Mouse (Mus musculus): ENCODE measurements around the gene Rasal3. TPM values are rescaled to one million over a fixed set of nuclear protein-coding genes. Genes with fewer than 3 reads are reported as not detected.

Gene Rasal3
- polyA plus RNA-seq, 1 experiment from 2014 or later, result 0.94 TPM

GRCm38 (mm10) chr17:32348406-32348805 lies 55.0 kb downstream of the Rasal3 start:
- Histone ChIP-seq H3K9ac (ENCODE audit: low read depth, low read length) (0 out of 2 replicates have a peak overlapping the region, but pooled peaks have one; percentile 35), H3K9me3 (replicated peaks; ENCODE audit: control insufficient read depth, low read length) (no peaks in the 10 kb centered on the region), H3K4me1 (ENCODE audit: control insufficient read depth, insufficient read depth, low read length) (peaks cover 9% of the 10 kb centered on the region), H3K4me3 (ENCODE audit: low read depth, low read length) (no peak overlapping the region), H3K27me3 (ENCODE audit: control insufficient read depth, insufficient read depth, low read length) (no peaks in the 10 kb centered on the region), H3K36me3 (ENCODE audit: control insufficient read depth, insufficient read depth, low read length) (no peaks in the 10 kb centered on the region; the same call in 1 of the 2 replicates), H3K27ac (ENCODE audit: low read depth, low read length) (no peak overlapping the region), H3K4me2 (peak overlapping the region; percentile 89)
- no peak for ATAC-seq (replicated peaks; ENCODE audit: insufficient number of reproducible peaks, low FRiP score, low TSS enrichment)
- 84% methylated on average over 2 of the region's 2 CpGs for WGBS (ENCODE audit: insufficient replicate concordance)

- Histone ChIP-seq H3K4me3 (ENCODE audit: low read depth, low read length) (no peak overlapping the region), H3K27me3 (ENCODE audit: control insufficient read depth, insufficient read depth, low read length) (no peaks in the 10 kb centered on the region), H3K4me1 (ENCODE audit: control insufficient read depth, insufficient read depth, low read length) (no peaks in the 10 kb centered on the region), H3K9me3 (replicated peaks; ENCODE audit: control insufficient read depth, low read length) (no peaks in the 10 kb centered on the region), H3K9ac (ENCODE audit: low read depth, low read length) (no peak overlapping the region), H3K36me3 (ENCODE audit: control insufficient read depth, insufficient read depth, low read length) (peaks cover 7% of the 10 kb centered on the region; the same call in 1 of the 2 replicates), H3K27ac (ENCODE audit: low read depth, low read length) (no peak overlapping the region), H3K4me2 (no peak overlapping the region)
- no peak for ATAC-seq (replicated peaks; ENCODE audit: insufficient number of reproducible peaks, low FRiP score, low TSS enrichment)
- 85% methylated on average over 1 of the region's 1 CpGs for WGBS (ENCODE audit: insufficient replicate concordance)
Observed at GRCm38 (mm10) chr17:32341102-32341501, 62.3 kb downstream of the Rasal3 start.

Small RNA genes within 50 kb of the gene (microRNA-seq; reads per million reads assigned to microRNA genes)
- not detected for gene Gm22201 (ENCODE audit: borderline number of aligned reads)

Other genes with a start within 250 kb of the Rasal3 start
- gene Notch3, start 236.7 kb downstream of the Rasal3 start, polyA plus RNA-seq (2014; fragmentation: Nextera tagmentation; extraction: Ambion mirVana), result 6.8 and 6.9 TPM in 2 replicates
- not detected in 2 replicates for gene Ephx3, start 214.0 kb downstream of the Rasal3 start, polyA plus RNA-seq (2014; fragmentation: Nextera tagmentation; extraction: Ambion mirVana)
- 67.1 and 76.2 TPM in 2 replicates for gene Brd4, start 118.9 kb downstream of the Rasal3 start, polyA plus RNA-seq (2014; fragmentation: Nextera tagmentation; extraction: Ambion mirVana)
- gene Akap8, start 82.3 kb downstream of the Rasal3 start, polyA plus RNA-seq (2014; fragmentation: Nextera tagmentation; extraction: Ambion mirVana), result 44.2 and 44.3 TPM in 2 replicates
- 59.0 and 63.8 TPM in 2 replicates for gene Akap8l, start 53.0 kb downstream of the Rasal3 start, polyA plus RNA-seq (2014; fragmentation: Nextera tagmentation; extraction: Ambion mirVana)
- 16.2 and 17.6 TPM in 2 replicates for gene Wiz, start 14.1 kb downstream of the Rasal3 start, polyA plus RNA-seq (2014; fragmentation: Nextera tagmentation; extraction: Ambion mirVana)
- 0.34 TPM in 1 of 2 replicates, not detected in the other for gene Pglyrp2, start 20.6 kb upstream of the Rasal3 start, polyA plus RNA-seq (2014; fragmentation: Nextera tagmentation; extraction: Ambion mirVana)
- not detected in 2 replicates for gene Cyp4f39, start 49.1 kb upstream of the Rasal3 start, polyA plus RNA-seq (2014; fragmentation: Nextera tagmentation; extraction: Ambion mirVana)
- 4.6 and 5.1 TPM in 2 replicates for gene Cyp4f17, start 102.5 kb upstream of the Rasal3 start, polyA plus RNA-seq (2014; fragmentation: Nextera tagmentation; extraction: Ambion mirVana)
- gene Cyp4f16, start 133.0 kb upstream of the Rasal3 start, polyA plus RNA-seq (2014; fragmentation: Nextera tagmentation; extraction: Ambion mirVana), result 12.6 and 15.9 TPM in 2 replicates
- not detected in 2 replicates for gene Cyp4f37, start 217.7 kb upstream of the Rasal3 start, polyA plus RNA-seq (2014; fragmentation: Nextera tagmentation; extraction: Ambion mirVana)